Mouse (Mus musculus): Measurements from ENCODE around the gene Amd1. TPM values are rescaled to one million over a fixed set of nuclear protein-coding genes. Genes with fewer than 3 reads are reported as not detected.

The Amd1 gene
- total RNA-seq, 2 experiments from 2014 or later = 43.2 to 48.9 TPM

GRCm38 (mm10) chr10:40257414-40258255 is 44.4 kb downstream of the Amd1 start, which contains the start of gene Gtf3c6:
TSS of gene Gtf3c6 (minus strand) at chr10:40258108.
- DNase-seq (ENCODE audit: low spot score in 2 of 2) = peak; percentile 96 to 97

GRCm38 (mm10) chr10:40256716-40257115 is 45.3 kb downstream of the Amd1 start:
- DNase-seq (ENCODE audit: low spot score in 2 of 2) = peak; percentile 25 to 42

- no peak for DNase-seq (ENCODE audit: low spot score in 2 of 2)
These were observed 51.0 kb downstream of the Amd1 start for GRCm38 (mm10) chr10:40250969-40251368.

- DNase-seq (ENCODE audit: low spot score in 2 of 2) = peak; percentile 8 to 26
These were observed 52.4 kb downstream of the Amd1 start for GRCm38 (mm10) chr10:40249625-40250024.

GRCm38 (mm10) chr10:40247166-40247716 is 54.7 kb downstream of the Amd1 start:
- peak; percentile 8 to 26 for DNase-seq (ENCODE audit: low spot score in 2 of 2)

- peak; percentile 78 to 82 for DNase-seq (ENCODE audit: low spot score in 2 of 2)
These were observed 55.4 kb downstream of the Amd1 start, which contains the start of gene Rpf2 for GRCm38 (mm10) chr10:40246374-40247165. TSS of gene Rpf2 (minus strand) at chr10:40247036.

- no peak for DNase-seq (ENCODE audit: low spot score in 2 of 2)
These were observed 64.2 kb downstream of the Amd1 start for GRCm38 (mm10) chr10:40237826-40238225.

Other genes with a start within 250 kb of the Amd1 start
- gene Slc16a10, start 159.9 kb downstream of the Amd1 start, total RNA-seq (2021) = 1 to 10 TPM; 2.1 to 2.2 TPM
- 10 to 100 TPM; 28.1 to 35.3 TPM for gene Rpf2, start 55.1 kb downstream of the Amd1 start, total RNA-seq (2021)
- 10 to 100 TPM; 29.2 to 33.8 TPM for gene Gtf3c6, start 44.1 kb downstream of the Amd1 start, total RNA-seq (2021)
- gene Cdk19, start 37.4 kb upstream of the Amd1 start, total RNA-seq (2021) = 10 to 100 TPM; 24.7 to 27.4 TPM